ENCODE assay signal across 10 mouse cellular contexts in the genomic region with DNA sequence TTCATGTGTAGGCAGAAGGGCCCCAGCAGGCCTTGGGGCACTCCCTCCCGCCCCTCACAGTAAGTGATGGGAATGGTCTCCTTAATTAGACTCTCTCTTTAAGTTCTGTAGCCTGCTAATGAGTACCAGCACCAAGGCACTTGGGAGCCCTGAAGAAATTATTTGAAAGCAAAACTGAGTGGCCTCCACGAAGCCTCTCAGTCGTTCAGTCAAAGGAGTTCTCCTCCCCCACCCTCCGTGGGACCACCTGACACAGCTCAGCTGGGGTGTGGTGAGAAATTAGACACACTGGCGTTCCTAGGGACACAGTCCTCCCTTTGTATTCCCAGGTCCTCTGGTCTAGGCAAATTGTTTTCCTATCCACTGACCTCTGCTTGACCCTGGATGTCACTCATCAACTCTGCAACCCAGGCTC.
DNase-seq lines count a peak whose midpoint lies in the region; ATAC-seq and TF ChIP-seq lines count a peak whose summit lies in the region.
"Had no signal": no experiment of that assay in that cellular context is flagged by ENCODE, and none has a peak within 500 bp of the region (broad histone marks: within the 10 kb centered on the region; RNA-seq: fewer than 3 reads in every experiment).

No protein-coding gene starts in this region.

- H3K9ac ChIP-seq in hindbrain, embryonic 12.5 days, result no peak overlapping the region
- H3K9ac ChIP-seq in hindbrain, embryonic 16.5 days (ENCODE audit: low read depth, low read length), result no peak overlapping the region
- no peak overlapping the region for H3K9ac ChIP-seq in forebrain, embryonic 14.5 days (ENCODE audit: low read length)
- H3K9ac ChIP-seq in neural tube, embryonic 11.5 days (ENCODE audit: low read length), result no peak overlapping the region
- H3K9ac ChIP-seq: lung, embryonic 15.5 days had no signal

- TF ChIP-seq CTCF in brain, embryonic 14.5 days (IDR thresholded peaks at IDR 0.05; ENCODE audit: borderline replicate concordance, extremely low read depth, insufficient read depth, insufficient read length), result no peak

- no peak overlapping the region for H3K4me3 ChIP-seq in hindbrain, embryonic 12.5 days
- no peak overlapping the region for H3K4me3 ChIP-seq in hindbrain, embryonic 16.5 days (ENCODE audit: low read length)
- H3K4me3 ChIP-seq in forebrain, embryonic 14.5 days (ENCODE audit: low read depth, low read length), result no peak overlapping the region
- H3K4me3 ChIP-seq in neural tube, embryonic 11.5 days (ENCODE audit: low read depth, low read length), result no peak overlapping the region
- H3K4me3 ChIP-seq: lung, embryonic 15.5 days had no signal

- no peak for TF ChIP-seq POLR2A in brain, embryonic 14.5 days (IDR thresholded peaks at IDR 0.05; ENCODE audit: borderline replicate concordance, extremely low read depth, insufficient read depth, insufficient read length, poor library complexity, severe bottlenecking)

- DNase-seq in brain, embryonic 14.5 days (ENCODE audit: low read depth), result peak; percentile 72
- DNase-seq in forebrain, embryonic 14.5 days (ENCODE audit: low spot score), result peak; percentile 30
- peak; percentile 62 for DNase-seq in neural tube, embryonic 11.5 days (ENCODE audit: low spot score)
- no peak for DNase-seq in spleen, postnatal 10 days (ENCODE audit: low spot score in 2 of 2)
- DNase-seq in urinary bladder, adult 2 months (ENCODE audit: low spot score), result no peak
- DNase-seq: cerebellum, adult 9-10 months; thymus, adult 18-20 months had no signal

- H3K36me3 ChIP-seq in hindbrain, embryonic 12.5 days, result no peaks in the 10 kb centered on the region
- no peaks in the 10 kb centered on the region for H3K36me3 ChIP-seq in hindbrain, embryonic 16.5 days (ENCODE audit: control insufficient read depth, insufficient read depth, low read length)
- no peaks in the 10 kb centered on the region for H3K36me3 ChIP-seq in forebrain, embryonic 14.5 days (ENCODE audit: control insufficient read depth, insufficient read depth, low read length)
- no peaks in the 10 kb centered on the region for H3K36me3 ChIP-seq in neural tube, embryonic 11.5 days (ENCODE audit: control insufficient read depth, insufficient read depth, low read length)
- H3K36me3 ChIP-seq: lung, embryonic 15.5 days had no signal

- H3K9me3 ChIP-seq in hindbrain, embryonic 12.5 days (replicated peaks), result no peaks in the 10 kb centered on the region
- H3K9me3 ChIP-seq in hindbrain, embryonic 16.5 days (ENCODE audit: control insufficient read depth, low read length), result no peaks in the 10 kb centered on the region
- H3K9me3 ChIP-seq in forebrain, embryonic 14.5 days (replicated peaks; ENCODE audit: control insufficient read depth, low read length), result no peaks in the 10 kb centered on the region
- no peaks in the 10 kb centered on the region for H3K9me3 ChIP-seq in neural tube, embryonic 11.5 days (ENCODE audit: control insufficient read depth, low read length)
- H3K9me3 ChIP-seq: lung, embryonic 15.5 days had no signal

- 0 out of 2 replicates have a peak, but pooled peaks have one; percentile 38 for ATAC-seq in hindbrain, embryonic 12.5 days (ENCODE audit: low FRiP score)
- no peak for ATAC-seq in hindbrain, embryonic 16.5 days
- peak; percentile 45; the same call in 1 of the 2 replicates for ATAC-seq in forebrain, embryonic 14.5 days
- peak; percentile 65; the same call in 1 of the 2 replicates for ATAC-seq in neural tube, embryonic 11.5 days (ENCODE audit: insufficient read depth, low FRiP score, low TSS enrichment)

- WGBS in hindbrain, embryonic 12.5 days, result 2% methylated on average over 5 of the region's 5 CpGs
- WGBS in hindbrain, embryonic 16.5 days, result 15% methylated on average over 5 of the region's 5 CpGs
- WGBS in forebrain, embryonic 14.5 days, result 3% methylated on average over 5 of the region's 5 CpGs
- WGBS in neural tube, embryonic 11.5 days, result 9% methylated on average over 5 of the region's 5 CpGs

- peaks cover 11% of the 10 kb centered on the region for H3K4me1 ChIP-seq in hindbrain, embryonic 12.5 days
- H3K4me1 ChIP-seq in hindbrain, embryonic 16.5 days (ENCODE audit: control insufficient read depth, insufficient read depth, low read depth, low read length), result peaks cover 4% of the 10 kb centered on the region; the same call in 1 of the 2 replicates
- peaks cover 11% of the 10 kb centered on the region for H3K4me1 ChIP-seq in forebrain, embryonic 14.5 days (ENCODE audit: control insufficient read depth, insufficient read depth, low read length)
- H3K4me1 ChIP-seq in neural tube, embryonic 11.5 days (ENCODE audit: control insufficient read depth, insufficient read depth, low read length), result peaks cover 10% of the 10 kb centered on the region

- no peak overlapping the region for H3K27ac ChIP-seq in hindbrain, embryonic 12.5 days
- H3K27ac ChIP-seq in hindbrain, embryonic 16.5 days (ENCODE audit: low read depth, low read length), result no peak overlapping the region
- no peak overlapping the region for H3K27ac ChIP-seq in forebrain, embryonic 14.5 days (ENCODE audit: low read depth, low read length)
- H3K27ac ChIP-seq in neural tube, embryonic 11.5 days (ENCODE audit: low read depth, low read length), result 0 out of 2 replicates have a peak overlapping the region, but pooled peaks have one; percentile 23
- H3K27ac ChIP-seq: lung, embryonic 15.5 days had no signal

- H3K27me3 ChIP-seq in hindbrain, embryonic 12.5 days, result peaks cover 2% of the 10 kb centered on the region
- no peaks in the 10 kb centered on the region for H3K27me3 ChIP-seq in hindbrain, embryonic 16.5 days (replicated peaks; ENCODE audit: control insufficient read depth, insufficient read depth, low read length)
- H3K27me3 ChIP-seq in forebrain, embryonic 14.5 days (replicated peaks; ENCODE audit: control insufficient read depth, insufficient read depth, low read length), result no peaks in the 10 kb centered on the region
- H3K27me3 ChIP-seq in neural tube, embryonic 11.5 days (ENCODE audit: control insufficient read depth, insufficient read depth, low read length), result no peaks in the 10 kb centered on the region

- H3K4me2 ChIP-seq in hindbrain, embryonic 12.5 days (replicated peaks), result no peak overlapping the region
- no peak overlapping the region for H3K4me2 ChIP-seq in hindbrain, embryonic 16.5 days (ENCODE audit: low read length)
- H3K4me2 ChIP-seq in forebrain, embryonic 14.5 days (ENCODE audit: low read length), result no peak overlapping the region
- H3K4me2 ChIP-seq in neural tube, embryonic 11.5 days (ENCODE audit: low read depth), result no peak overlapping the region
- H3K4me2 ChIP-seq: lung, embryonic 15.5 days had no signal

Comparison
In these comparisons a context has a peak if more than half of its experiments do, and no peak if none do; other contexts are left out.
1. DNase-seq: peak in brain, embryonic 14.5 days (single experiment), forebrain, embryonic 14.5 days (single experiment) and neural tube, embryonic 11.5 days (single experiment); none in spleen, postnatal 10 days (0 of 2) and urinary bladder, adult 2 months (single experiment).